Mouse (Mus musculus): ENCODE measurements around the gene Izumo2.

The Izumo2 gene

DNA sequence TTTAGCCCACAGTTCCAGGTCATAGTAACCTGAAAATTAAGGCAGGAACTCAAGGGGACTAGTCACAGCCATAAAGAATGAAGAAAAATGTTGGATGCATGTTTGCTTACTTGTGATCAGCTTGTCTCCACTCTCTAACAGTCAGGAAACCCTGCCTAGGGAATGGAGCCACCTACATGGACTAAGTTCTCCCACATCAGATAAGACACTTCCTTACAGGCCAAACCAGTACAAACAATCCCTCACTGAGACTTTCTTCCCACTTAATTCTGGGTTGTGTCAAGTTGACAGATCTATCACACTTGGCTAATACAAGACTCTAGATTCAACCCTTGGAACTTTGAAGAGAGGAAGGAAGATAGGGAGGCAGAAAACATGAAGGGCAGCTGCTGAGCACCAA, 51.8 kb downstream of the Izumo2 start:
- no peak for DNase-seq (ENCODE audit: low read depth, low spot score)

- DNase-seq (ENCODE audit: low read depth, low spot score), result no peak
These were observed 59.6 kb downstream of the Izumo2 start for GRCm38 (mm10) chr7:44768129-44768528.

All from WW6 (cell line).